Mouse (Mus musculus) neutrophil, adult 5-6 weeks (primary cell): ENCODE results near the gene Nemf. TPM values are rescaled to one million over a fixed set of nuclear protein-coding genes. Genes with fewer than 3 reads are reported as not detected.
"Not testable (repeated sequence)": the region's sequence is repeated elsewhere in the genome, so short reads cannot be mapped to it uniquely, and the experiment has no call there.

Experiments used
- ATAC-seq: fragments of 151-379, 151-347 bp; 2 replicates; pipeline ENCODE4 v1.8.0; 2017; ENCODE audit warnings: mild to moderate bottlenecking, moderate TSS enrichment; ENCODE audit not compliant: insufficient number of reproducible peaks, poor library complexity, low FRiP score, severe bottlenecking; ENCODE audit errors: extremely low read depth
- total RNA-seq: library from RNA; stranded (forward); fragments of 200-1000 nt; gene quantifications from 2 replicates; pipeline ENCODE4 v1.2.3, GENCODE M21; 2017

Gene Nemf
- total RNA-seq, 1 experiment from 2014 or later = 159 TPM

- ATAC-seq = no peak
These were observed 17.1 kb upstream of the Nemf start for GRCm38 (mm10) chr12:69373850-69374766.

DNA sequence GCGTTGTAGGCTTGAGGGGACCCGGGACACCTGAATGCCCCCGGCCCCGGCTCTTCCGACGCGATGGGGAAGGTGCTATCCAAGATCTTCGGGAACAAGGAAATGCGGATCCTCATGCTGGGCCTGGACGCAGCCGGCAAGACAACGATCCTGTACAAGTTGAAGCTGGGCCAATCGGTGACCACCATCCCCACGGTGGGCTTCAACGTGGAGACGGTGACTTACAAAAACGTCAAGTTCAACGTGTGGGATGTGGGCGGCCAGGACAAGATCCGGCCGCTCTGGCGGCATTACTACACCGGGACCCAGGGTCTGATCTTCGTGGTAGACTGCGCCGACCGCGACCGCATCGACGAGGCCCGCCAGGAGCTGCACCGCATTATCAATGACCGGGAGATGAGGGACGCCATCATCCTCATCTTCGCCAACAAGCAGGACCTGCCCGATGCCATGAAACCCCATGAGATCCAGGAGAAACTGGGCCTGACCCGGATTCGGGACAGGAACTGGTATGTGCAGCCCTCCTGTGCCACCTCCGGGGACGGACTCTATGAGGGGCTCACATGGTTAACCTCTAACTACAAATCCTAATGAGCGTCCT is 15.9 kb upstream of the Nemf start:
- ATAC-seq = no peak

DNA sequence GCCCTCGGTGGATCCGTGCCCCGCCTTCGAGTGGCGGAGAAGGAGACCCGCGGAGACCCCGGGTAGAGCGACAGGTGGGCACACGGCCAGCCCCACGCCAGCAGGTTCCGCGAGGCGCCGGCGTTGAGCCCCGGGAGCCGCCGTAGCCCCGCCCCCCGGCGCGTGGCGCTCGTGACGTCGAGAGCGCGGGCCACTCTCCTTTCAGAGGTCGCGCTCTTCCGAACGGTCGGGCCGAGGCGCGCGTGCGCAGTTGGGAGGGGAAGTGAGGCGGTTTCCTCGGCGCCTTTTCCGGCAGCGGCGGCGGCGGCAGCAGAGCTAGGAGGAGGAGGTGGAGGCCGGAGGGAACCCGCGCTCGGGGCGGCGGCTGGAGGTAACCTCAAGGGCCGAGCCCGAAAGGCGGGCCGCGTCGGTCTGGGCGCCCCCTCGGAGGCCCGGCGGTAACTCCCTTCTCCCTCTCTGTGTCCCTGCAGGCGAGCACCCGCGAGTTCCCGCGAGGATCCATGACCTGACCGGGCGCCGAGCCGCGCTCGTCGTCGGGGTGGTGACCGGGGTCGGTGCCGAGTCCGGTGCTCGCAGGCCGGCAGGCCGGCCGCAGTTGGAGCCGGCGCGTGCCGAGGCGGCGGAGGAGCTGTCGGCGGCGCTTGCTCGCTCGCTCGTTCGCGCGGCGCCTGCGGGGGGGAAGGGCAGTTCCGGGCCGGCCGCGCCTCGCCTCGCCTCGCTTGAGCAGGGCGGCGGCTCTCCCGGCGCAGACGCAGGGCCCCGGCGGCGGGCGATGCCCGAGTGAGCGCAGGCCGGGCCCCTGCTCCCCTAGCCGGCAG is 15.1 kb upstream of the Nemf start, which contains the start of the genes Arf6 and Gm9887:
Gene Arf6 (plus strand): TSS at position 297 of the 818 bp plus-strand sequence.
Gene Gm9887 (minus strand): TSS at position 605 of the 818 bp plus-strand sequence.
- peak; percentile 83 for ATAC-seq

GRCm38 (mm10) chr12:69371421-69371853 is 14.5 kb upstream of the Nemf start:
- ATAC-seq = peak; percentile 59

DNA sequence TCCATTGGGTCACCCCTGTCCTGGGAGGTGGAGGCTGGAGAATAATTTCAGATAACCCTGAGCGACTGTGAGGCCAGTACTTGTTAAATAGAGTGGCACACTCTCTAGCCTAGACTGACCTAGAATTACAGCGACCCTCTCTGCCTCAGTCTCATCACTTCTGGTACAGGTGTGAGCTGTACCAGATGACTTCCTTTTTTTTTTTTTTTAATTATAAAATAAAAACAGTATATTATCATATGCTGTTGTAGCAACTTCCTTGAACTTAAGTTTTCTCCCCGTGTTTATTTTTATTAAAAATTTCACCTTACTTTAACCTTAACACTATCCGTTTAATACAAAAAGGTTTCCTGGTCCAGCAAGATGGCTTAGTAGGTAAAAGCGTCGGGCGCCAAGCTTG is 14.0 kb upstream of the Nemf start:
- ATAC-seq = no peak

DNA sequence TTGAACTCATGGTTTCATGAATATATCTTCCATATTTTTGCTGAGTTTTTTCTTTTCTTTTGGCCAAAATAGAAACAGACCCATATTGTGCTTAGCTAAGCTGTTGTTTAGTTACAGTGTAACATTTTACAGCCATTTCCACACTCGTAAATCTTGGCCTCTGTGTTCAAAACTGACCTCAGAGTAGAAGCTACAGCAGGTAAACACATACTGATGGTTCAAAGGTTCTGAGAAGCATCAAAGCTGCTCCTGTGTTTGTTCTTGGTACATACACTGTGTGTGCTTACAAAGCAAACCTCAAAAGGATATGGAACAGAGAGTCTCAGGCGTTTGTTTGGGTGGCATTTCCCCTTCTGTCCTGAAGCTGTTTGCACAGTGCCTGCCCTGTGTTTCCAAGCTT is 10.6 kb upstream of the Nemf start:
- no peak for ATAC-seq

DNA sequence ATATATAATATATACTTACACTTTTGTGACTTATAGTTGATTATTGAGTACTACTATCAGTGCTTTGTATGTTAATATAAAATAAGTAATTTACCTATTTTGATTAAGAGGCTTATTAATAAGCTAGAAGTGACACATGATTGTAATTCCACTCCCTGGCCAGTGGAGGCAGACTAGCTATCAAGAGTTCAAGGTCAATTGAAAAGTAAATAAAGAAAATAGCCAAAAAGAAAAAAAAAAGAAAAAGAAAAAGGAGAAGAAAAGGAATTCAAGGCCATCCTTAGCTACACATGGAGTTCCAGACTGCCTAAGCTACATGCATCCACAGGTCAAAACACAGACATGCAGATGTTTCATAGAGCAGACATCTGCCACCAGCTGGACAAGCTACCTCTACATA is 9.5 kb upstream of the Nemf start:
- no peak for ATAC-seq

DNA sequence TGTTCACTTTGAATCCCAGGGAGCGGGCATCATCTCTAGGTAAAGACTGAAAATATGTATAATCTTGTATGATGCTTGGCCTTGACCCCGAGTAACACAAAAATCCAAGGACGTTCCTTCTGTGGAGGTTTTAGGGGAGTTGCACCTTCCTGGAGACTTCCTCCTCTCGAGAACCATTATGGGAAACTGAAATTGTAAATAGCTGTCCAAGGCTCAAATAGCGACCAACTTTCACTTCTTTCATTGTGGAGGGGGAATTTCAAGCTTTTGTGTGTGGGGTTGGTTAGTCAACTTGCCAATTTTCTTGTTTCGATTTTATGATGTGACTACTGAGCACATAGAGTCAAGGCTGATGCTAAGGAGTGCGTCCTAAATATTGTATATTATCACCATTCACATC is 8.8 kb upstream of the Nemf start:
- ATAC-seq = no peak

GRCm38 (mm10) chr12:69363899-69364762 is 7.2 kb upstream of the Nemf start:
- ATAC-seq = peak; percentile 30; the same call in 1 of the 2 replicates

DNA sequence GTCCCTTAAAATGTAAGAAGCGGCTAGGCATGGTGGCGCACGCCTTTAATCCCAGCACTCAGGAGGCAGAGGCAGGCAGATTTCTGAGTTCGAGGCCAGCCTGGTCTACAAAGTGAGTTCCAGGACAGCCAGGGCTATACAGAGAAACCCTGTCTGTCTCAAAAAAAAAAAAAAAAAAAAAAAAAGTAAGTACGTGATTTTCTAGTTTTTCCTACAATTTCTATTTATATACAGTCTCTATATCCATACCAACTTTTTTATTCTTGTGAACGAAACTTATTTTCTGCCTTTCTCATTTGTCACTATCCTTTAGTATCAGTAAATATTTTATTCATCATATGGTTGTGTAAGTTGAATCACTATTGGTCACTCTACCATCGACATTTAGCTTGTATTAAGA is 6.1 kb upstream of the Nemf start:
- not testable (repeated sequence) for ATAC-seq

DNA sequence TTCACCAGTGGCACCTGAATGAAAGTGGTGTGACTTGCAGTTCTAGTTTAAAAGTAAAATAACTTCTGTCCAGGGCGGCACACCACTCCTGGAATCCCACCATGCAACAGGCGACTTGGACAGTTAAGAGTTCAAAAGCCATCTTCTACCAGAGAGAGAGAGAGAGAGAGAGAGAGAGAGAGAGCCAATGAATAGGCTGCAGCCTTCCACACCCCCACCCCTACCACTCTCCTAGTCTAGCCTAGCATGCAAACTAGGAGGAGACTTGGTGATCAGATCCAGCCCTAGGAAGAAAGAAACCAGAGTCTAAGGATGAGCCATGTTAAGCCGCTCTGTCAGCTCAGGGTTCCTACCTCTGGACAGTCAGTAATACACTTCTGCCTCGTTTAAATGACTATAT is 5.4 kb upstream of the Nemf start:
- no peak for ATAC-seq

- no peak for ATAC-seq
These were observed 5.0 kb upstream of the Nemf start for GRCm38 (mm10) chr12:69361919-69362318.

DNA sequence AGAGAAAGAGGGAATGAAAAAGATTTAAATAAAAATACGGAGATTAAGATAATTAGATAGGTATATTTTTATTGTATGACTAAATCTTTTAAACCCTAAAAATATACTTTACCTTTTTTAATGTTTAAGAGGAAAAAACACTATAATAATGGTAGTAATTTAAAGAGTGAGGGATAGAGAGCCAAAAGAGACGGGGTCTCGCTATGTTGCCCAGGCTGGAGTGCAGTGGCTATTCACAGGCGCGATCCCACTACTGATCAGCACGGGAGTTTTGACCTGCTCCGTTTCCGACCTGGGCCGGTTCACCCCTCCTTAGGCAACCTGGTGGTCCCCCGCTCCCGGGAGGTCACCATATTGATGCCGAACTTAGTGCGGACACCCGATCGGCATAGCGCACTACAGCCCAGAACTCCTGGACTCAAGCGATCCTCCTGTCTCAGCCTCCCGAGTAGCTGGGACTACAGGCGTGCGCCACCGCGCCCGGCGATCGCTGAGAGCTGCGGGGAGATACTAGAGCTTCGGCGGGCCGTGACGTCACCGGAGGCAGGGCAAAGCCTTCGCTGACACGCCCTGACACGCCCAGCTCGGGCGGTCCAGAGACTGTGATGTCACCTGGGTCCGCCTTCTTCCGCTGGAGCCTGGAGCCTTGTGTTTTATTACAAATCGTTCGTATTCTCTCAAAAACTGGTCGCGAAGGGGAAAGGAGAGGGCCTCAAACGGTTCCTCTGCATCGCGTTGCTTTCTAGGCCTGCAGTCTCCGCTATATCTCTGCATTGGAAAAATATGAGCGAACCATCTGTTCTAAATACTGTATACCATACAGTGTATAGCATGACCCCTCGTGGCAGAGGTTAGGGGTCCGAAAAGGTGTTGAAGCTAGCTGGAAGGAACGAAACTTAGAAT is 4.3 kb upstream of the Nemf start:
- ATAC-seq = peak; percentile 87

DNA sequence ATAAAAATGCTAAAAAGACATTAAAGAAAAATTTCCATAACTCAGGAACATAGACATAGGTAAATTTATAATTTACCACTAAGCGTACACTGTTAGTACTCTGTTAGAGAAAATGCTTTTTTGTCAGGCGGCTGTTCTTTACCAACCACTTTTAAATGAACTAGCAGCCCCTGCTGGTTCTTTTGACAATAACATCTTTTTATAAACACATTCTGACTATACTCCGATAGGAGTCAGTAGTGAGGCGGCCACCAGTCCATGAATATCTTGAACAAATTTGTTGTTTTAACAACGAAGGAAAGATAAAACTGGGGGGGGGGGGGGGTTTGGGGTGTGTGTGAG is 3.7 kb upstream of the Nemf start:
- peak; percentile 62 for ATAC-seq

GRCm38 (mm10) chr12:69357300-69357646 is 308 bp upstream of the Nemf start:
- no peak for ATAC-seq

DNA sequence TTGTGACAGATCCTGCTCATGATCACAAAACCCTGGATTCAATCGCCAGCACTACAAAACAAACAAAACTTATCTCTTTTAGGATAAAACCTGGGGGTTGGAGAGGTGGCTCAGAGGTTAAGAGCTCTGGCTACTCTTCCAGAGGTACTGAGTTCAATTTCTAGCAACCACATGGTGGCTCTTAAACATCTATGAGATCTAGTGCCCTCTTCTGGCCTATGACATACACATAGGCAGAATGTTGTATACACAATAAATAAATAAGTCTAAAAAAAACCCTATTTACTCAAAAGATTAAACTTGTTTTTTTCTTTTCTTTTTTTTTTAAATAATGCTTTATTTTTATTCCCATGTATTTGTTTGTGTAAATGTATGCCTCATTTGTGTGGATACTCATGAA is 5.3 kb downstream of the Nemf start:
- ATAC-seq = no peak

GRCm38 (mm10) chr12:69349928-69350327 is 7.0 kb downstream of the Nemf start:
- ATAC-seq = no peak

DNA sequence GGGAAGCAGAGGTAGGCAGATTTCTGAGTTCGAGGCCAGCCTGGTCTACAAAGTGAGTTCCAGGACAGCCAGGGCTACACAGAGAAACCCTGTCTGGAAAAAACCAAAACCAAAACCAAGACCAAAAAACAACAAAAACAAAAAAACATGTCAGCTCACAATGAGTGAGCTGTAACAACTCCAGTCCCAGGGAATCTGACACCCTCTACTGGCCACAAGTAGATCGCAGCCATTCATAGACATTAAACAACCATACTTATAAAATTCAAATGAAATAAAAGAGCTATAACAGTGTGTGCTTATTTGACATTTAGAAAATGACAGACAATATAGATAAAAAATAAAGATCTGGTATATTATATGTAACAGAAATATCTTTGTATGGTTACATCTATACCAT is 23.4 kb downstream of the Nemf start:
- peak; percentile 82 for ATAC-seq
